Mouse (Mus musculus) cerebellum, adult 2 months (tissue): ENCODE results near the gene Npas3.

Source experiments
- CTCF ChIP-seq: fragments of 200-500 bp; IDR thresholded peaks from 2 replicates; pipeline ENCODE4 v1.5.1; 2011; ENCODE audit warnings: low read depth, mild to moderate bottlenecking, control low read depth, low read length, moderate library complexity, borderline replicate concordance; ENCODE audit not compliant: insufficient read depth
- POLR2A ChIP-seq: fragments of 200-500 bp; IDR thresholded peaks from 2 replicates; pipeline ENCODE4 v1.6.1; 2011; ENCODE audit warnings: low read length, control low read depth, borderline replicate concordance; ENCODE audit not compliant: insufficient read depth

GRCm38 (mm10) chr12:54019979-54020378 is 771.5 kb downstream of the Npas3 start:
- no peak for TF ChIP-seq POLR2A
- no peak for TF ChIP-seq CTCF
